Mouse (Mus musculus): ENCODE results near the gene Homez.

- TF ChIP-seq CTCF (IDR thresholded peaks at IDR 0.05; ENCODE audit: insufficient read depth, low read depth, low read length) (no peak), POLR2A (IDR thresholded peaks at IDR 0.05; ENCODE audit: insufficient read depth, low read depth, low read length) (no peak)
These were observed 37.9 kb upstream of the Homez start for GRCm38 (mm10) chr14:54908682-54909081.

All from olfactory bulb, adult 2 months (tissue).